Mouse (Mus musculus) heart, embryonic 14.5 days (tissue): ENCODE measurements around the gene Slc25a25. TPM values are rescaled to one million over a fixed set of nuclear protein-coding genes. Genes with fewer than 3 reads are reported as not detected.

Source experiments
- ATAC-seq: fragments of 200-750 bp; cut with Nextera tagmentation; 2 replicates; pipeline ENCODE4 v1.8.0; 2017; ENCODE audit warnings: low read depth, moderate TSS enrichment; ENCODE audit not compliant: insufficient number of reproducible peaks, insufficient read depth, low FRiP score
- H3K27ac ChIP-seq, 2 experiments: fragments of 200-500 bp in 1 of 2; fragments of 300-500 bp in 1 of 2; sonication (generic) in 1 of 2; replicated peaks in 1 of 2; 2 replicates each; pipeline ENCODE4 v1.5.1; 2012 to 2014; ENCODE audit warnings: low read depth in 2 of 2, low read length in 2 of 2, control low read depth in 1 of 2, mild to moderate bottlenecking in 1 of 2, mixed read lengths in 1 of 2; ENCODE audit not compliant: control insufficient read depth in 1 of 2, insufficient read depth in 1 of 2
- H3K27me3 ChIP-seq: fragments of 300-500 bp; sonication (generic); 2 replicates; pipeline ENCODE4 v1.6.1; 2014; ENCODE audit warnings: mild to moderate bottlenecking, low read length, control low read depth; ENCODE audit not compliant: control insufficient read depth, insufficient read depth
- H3K36me3 ChIP-seq: fragments of 300-500 bp; sonication (generic); 2 replicates; pipeline ENCODE4 v1.6.1; 2014; ENCODE audit warnings: mild to moderate bottlenecking, control low read depth, low read length, mixed read lengths; ENCODE audit not compliant: control insufficient read depth, insufficient read depth
- H3K4me1 ChIP-seq, 2 experiments: fragments of 200-500 bp in 1 of 2; fragments of 300-500 bp in 1 of 2; sonication (generic) in 1 of 2; 2 replicates each; pipeline ENCODE4 v1.6.1; 2012 to 2014; ENCODE audit warnings: low read length in 2 of 2, control low read depth in 1 of 2, mixed read lengths in 1 of 2; ENCODE audit not compliant: control insufficient read depth in 2 of 2, insufficient read depth in 2 of 2
- H3K4me2 ChIP-seq: fragments of 300-500 bp; sonication (generic); 2 replicates; pipeline ENCODE4 v1.6.1; 2014; ENCODE audit warnings: mild to moderate bottlenecking, low read length
- H3K4me3 ChIP-seq, 2 experiments: fragments of 200-500 bp in 1 of 2; fragments of 300-500 bp in 1 of 2; sonication (generic) in 1 of 2; 2 replicates each; pipeline ENCODE4 v1.5.1; 2012 to 2014; ENCODE audit warnings: low read length in 2 of 2, mild to moderate bottlenecking in 2 of 2, control low read depth in 1 of 2, low read depth in 1 of 2, moderate library complexity in 1 of 2; ENCODE audit not compliant: control insufficient read depth in 1 of 2, insufficient read depth in 1 of 2
- H3K9ac ChIP-seq: fragments of 300-500 bp; sonication (generic); 2 replicates; pipeline ENCODE4 v1.6.1; 2014; ENCODE audit warnings: mild to moderate bottlenecking, low read length
- H3K9me3 ChIP-seq: fragments of 300-500 bp; sonication (generic); 2 replicates; pipeline ENCODE4 v1.6.1; 2016; ENCODE audit warnings: low read length, control low read depth; ENCODE audit not compliant: control insufficient read depth
- WGBS: fragments of 180-500 bp; shearing (Covaris S2); extraction: QIAGEN DNeasy Blood & Tissue Kit; methylation state at CpG from one replicate; pipeline ENCODE4 v1.1.7; 2014; 5-methylcytosine and 5-hydroxymethylcytosine counted together
- polyA plus RNA-seq: library from polyadenylated mRNA; unstranded; fragments of >200 nt; fragmentation: Nextera tagmentation; extraction: Ambion mirVana; gene quantifications from 2 replicates; pipeline ENCODE4 v1.2.1, GENCODE M21; 2014

The Slc25a25 gene
- polyA plus RNA-seq, 1 experiment from 2014 or later = 8.0 TPM

GRCm38 (mm10) chr2:32459657-32460056 lies 8.4 kb upstream of the Slc25a25 start:
- H3K27ac ChIP-seq = no peak overlapping the region
- H3K4me3 ChIP-seq = no peak overlapping the region
- no peaks in the 10 kb centered on the region for H3K27me3 ChIP-seq
- H3K4me1 ChIP-seq = peaks cover 7 to 19% of the 10 kb centered on the region in 2 experiments
- 94% methylated on average over 2 of the region's 2 CpGs for WGBS
- no peak overlapping the region for H3K4me2 ChIP-seq
- ATAC-seq = no peak
- H3K9ac ChIP-seq = no peak overlapping the region
- H3K9me3 ChIP-seq = no peaks in the 10 kb centered on the region
- H3K36me3 ChIP-seq = peaks cover 15% of the 10 kb centered on the region

GRCm38 (mm10) chr2:32458300-32458699 lies 7.1 kb upstream of the Slc25a25 start:
- H3K27ac ChIP-seq = peak overlapping the region; percentile 24 to 25; a peak in 2 of 4 replicates
- H3K4me3 ChIP-seq = no peak overlapping the region
- no peaks in the 10 kb centered on the region for H3K27me3 ChIP-seq
- no peak for ATAC-seq
- 71% methylated on average over 2 of the region's 2 CpGs for WGBS
- H3K4me2 ChIP-seq = no peak overlapping the region
- peaks cover 15% of the 10 kb centered on the region for H3K36me3 ChIP-seq
- no peak overlapping the region for H3K9ac ChIP-seq
- H3K9me3 ChIP-seq = no peaks in the 10 kb centered on the region
- H3K4me1 ChIP-seq = peaks cover 6 to 15% of the 10 kb centered on the region in 2 experiments; a peak in 3 of 4 replicates

- ATAC-seq = no peak
- no peaks in the 10 kb centered on the region for H3K9me3 ChIP-seq
- 42% methylated on average over 8 of the region's 8 CpGs for WGBS
- peak overlapping the region in 1 of 2 experiments; percentile 41; a peak in 1 of 4 replicates for H3K27ac ChIP-seq
- no peak overlapping the region for H3K4me3 ChIP-seq
- peaks cover 15% of the 10 kb centered on the region for H3K36me3 ChIP-seq
- peak overlapping the region; percentile 38 for H3K9ac ChIP-seq
- no peaks in the 10 kb centered on the region for H3K27me3 ChIP-seq
- H3K4me1 ChIP-seq = peaks cover 17 to 33% of the 10 kb centered on the region in 2 experiments
- H3K4me2 ChIP-seq = no peak overlapping the region
Measured at GRCm38 (mm10) chr2:32455101-32455500, 3.9 kb upstream of the Slc25a25 start.

- H3K4me1 ChIP-seq = peaks cover 17 to 37% of the 10 kb centered on the region in 2 experiments
- no peak overlapping the region for H3K4me3 ChIP-seq
- no peak overlapping the region for H3K4me2 ChIP-seq
- 74% methylated on average over 10 of the region's 10 CpGs for WGBS
- peak overlapping the region; percentile 38 for H3K9ac ChIP-seq
- ATAC-seq = no peak
- H3K36me3 ChIP-seq = peaks cover 15% of the 10 kb centered on the region
- no peaks in the 10 kb centered on the region for H3K27me3 ChIP-seq
- peak overlapping the region in 1 of 2 experiments; percentile 41; a peak in 1 of 4 replicates for H3K27ac ChIP-seq
- no peaks in the 10 kb centered on the region for H3K9me3 ChIP-seq
Measured at GRCm38 (mm10) chr2:32454633-32455032, 3.4 kb upstream of the Slc25a25 start.

GRCm38 (mm10) chr2:32453641-32454303 lies 2.5 kb upstream of the Slc25a25 start:
- Histone ChIP-seq H3K9ac (no peak overlapping the region), H3K27ac (no peak overlapping the region), H3K4me1 (peaks cover 17 to 37% of the 10 kb centered on the region in 2 experiments), H3K27me3 (no peaks in the 10 kb centered on the region), H3K4me3 (no peak overlapping the region), H3K9me3 (no peaks in the 10 kb centered on the region), H3K4me2 (peak overlapping the region; percentile 69; the same call in 1 of the 2 replicates), H3K36me3 (peaks cover 15% of the 10 kb centered on the region)
- no peak for ATAC-seq
- WGBS = 81% methylated on average over 5 of the region's 5 CpGs

GRCm38 (mm10) chr2:32452441-32452971 lies 1.3 kb upstream of the Slc25a25 start:
- Histone ChIP-seq H3K4me1 (peaks cover 19 to 44% of the 10 kb centered on the region in 2 experiments), H3K36me3 (peaks cover 15% of the 10 kb centered on the region), H3K4me3 (peak overlapping the region; percentile 25 to 36), H3K4me2 (peak overlapping the region; percentile 69), H3K9ac (peak overlapping the region; percentile 51; the same call in 1 of the 2 replicates), H3K9me3 (no peaks in the 10 kb centered on the region), H3K27me3 (no peaks in the 10 kb centered on the region), H3K27ac (peak overlapping the region; percentile 20 to 69; a peak in 3 of 4 replicates)
- WGBS = 93% methylated on average over 16 of the region's 16 CpGs
- ATAC-seq = no peak

- peaks cover 14% of the 10 kb centered on the region for H3K36me3 ChIP-seq
- peak overlapping the region; percentile 94 for H3K4me2 ChIP-seq
- peaks cover 20 to 50% of the 10 kb centered on the region in 2 experiments for H3K4me1 ChIP-seq
- H3K4me3 ChIP-seq = peak overlapping the region; percentile 50 to 82
- H3K27ac ChIP-seq = peak overlapping the region; percentile 94 to 97
- peak; percentile 94 for ATAC-seq
- H3K9me3 ChIP-seq = no peaks in the 10 kb centered on the region
- H3K27me3 ChIP-seq = no peaks in the 10 kb centered on the region
- H3K9ac ChIP-seq = peak overlapping the region; percentile 87
- WGBS = under 1% methylated on average over 25 of the region's 25 CpGs
Measured at GRCm38 (mm10) chr2:32451870-32452372, 676 bp upstream of the Slc25a25 start.
